Mouse (Mus musculus) cerebellum, postnatal 36 days (tissue): Measurements from ENCODE around the gene Folr1.

Experiments used
- DNase-seq, 2 experiments: peaks; one replicate each; pipeline ENCODE4 v3.0.0; 2021 to 2022; ENCODE audit warnings: mixed read lengths in 2 of 2

Folr1 gene

DNA sequence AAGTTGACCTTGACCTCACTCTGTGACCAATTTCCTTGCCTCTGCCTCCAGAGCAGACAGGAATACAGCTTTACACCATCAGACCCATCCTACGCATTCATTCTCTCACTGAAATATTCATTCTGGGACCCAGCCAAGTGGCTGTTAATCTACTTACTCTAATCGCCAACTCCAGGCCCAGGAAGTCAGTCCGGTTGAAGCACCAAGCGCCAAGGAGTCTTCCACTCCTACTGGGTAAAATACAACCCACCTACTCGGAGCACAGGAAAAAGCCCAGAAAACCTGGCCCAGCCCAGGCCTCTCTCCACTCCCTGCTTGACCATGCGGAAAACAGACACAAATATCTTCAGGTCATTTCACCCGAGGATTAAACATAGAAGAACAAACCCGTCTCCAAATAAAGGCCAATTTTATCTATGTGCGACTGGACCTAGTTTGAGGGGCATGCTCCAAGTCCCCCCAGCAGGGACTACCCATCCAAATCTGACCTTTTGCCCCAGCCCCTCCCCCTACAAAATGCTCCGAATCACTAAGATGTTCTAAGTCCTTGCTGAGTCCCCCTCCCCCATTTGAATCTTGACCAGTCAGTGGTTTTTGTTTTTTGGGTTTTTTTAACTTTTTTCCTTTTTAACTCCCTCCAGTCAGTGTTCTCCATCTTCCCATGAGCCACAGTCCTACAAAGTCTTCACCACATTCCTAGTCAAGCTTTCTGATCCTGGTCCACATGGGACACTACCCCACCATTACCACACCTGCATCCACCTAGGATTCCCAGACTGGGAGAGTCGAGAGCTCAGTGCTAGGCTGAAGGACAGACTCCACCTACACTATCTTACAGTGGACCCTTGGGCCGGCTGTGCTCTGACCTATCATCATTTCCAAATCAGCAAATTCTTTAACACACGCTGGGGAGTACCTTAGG, 2.1 kb downstream of the Folr1 start:
- DNase-seq: no peak

DNA sequence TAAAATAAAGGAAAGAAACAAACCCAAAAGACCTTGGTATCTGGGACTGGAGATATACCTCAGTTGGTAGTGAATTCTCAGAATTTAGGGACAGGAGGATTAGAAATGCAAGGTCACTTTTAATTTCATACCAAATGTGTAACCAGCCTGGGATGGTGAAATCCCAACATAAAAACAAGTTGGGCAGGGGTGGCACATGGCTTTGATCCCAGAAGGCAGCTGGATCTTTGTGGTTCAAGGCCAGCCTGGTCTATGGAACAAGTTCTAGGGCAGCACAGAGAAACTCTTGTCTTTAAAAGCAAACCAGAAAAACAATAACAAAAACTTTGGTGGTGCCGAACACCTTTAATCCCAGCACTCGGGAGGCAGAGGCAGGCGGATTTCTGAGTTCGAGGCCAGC, 3.1 kb downstream of the Folr1 start:
- DNase-seq: no peak

DNA sequence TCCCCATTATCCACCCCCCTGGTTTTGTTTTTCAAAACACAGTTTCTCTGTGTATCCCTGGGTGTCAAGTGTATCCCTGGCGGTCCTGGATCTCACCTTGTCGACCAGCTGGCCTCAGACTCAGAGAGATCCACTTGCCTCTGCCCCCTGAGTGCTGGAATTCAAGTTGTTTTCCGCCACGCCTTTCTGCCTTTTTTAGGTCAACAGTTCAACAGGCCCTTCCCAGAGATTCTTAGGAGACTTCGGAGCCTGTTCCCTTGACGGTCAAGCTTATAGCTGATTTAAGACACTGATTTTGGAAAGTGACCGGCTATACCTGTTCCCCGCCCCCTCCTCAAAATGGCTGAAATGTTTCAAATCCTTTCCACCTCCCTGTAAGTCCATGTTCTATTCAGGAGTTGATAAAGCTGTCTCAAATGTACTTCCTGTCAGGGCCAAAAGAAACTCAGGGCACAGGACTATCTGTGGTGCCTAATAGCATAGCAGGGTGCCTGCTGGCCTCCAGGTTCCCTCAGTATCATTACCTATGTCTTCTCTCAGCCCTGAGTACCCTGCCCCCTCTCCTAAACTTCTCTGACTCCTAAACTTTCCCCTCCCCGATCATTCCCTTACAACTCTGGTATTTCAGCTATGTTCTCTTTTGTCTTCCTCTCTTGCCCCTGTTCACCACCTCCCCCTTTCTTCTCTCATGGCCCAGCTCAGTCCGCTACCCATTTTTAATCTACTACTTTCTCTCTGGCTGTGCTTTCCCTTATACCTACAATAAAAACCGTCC, 3.9 kb downstream of the Folr1 start:
- no peak for DNase-seq

GRCm38 (mm10) chr7:101863415-101863814, 7.2 kb downstream of the Folr1 start, which contains the start of gene Anapc15:
Gene Anapc15 (plus strand): TSS chr7:101863715.
- no peak for DNase-seq

- no peak for DNase-seq
These were observed 8.3 kb downstream of the Folr1 start for GRCm38 (mm10) chr7:101862291-101862690.

- no peak for DNase-seq
These were observed 9.6 kb downstream of the Folr1 start for GRCm38 (mm10) chr7:101860978-101861377.

- DNase-seq: no peak
These were observed 12.2 kb downstream of the Folr1 start for GRCm38 (mm10) chr7:101858362-101858761.

GRCm38 (mm10) chr7:101857094-101857493, 13.5 kb downstream of the Folr1 start, which contains the start of gene Folr2:
Gene Folr2 (minus strand): TSS chr7:101857194.
- DNase-seq: no peak

DNA sequence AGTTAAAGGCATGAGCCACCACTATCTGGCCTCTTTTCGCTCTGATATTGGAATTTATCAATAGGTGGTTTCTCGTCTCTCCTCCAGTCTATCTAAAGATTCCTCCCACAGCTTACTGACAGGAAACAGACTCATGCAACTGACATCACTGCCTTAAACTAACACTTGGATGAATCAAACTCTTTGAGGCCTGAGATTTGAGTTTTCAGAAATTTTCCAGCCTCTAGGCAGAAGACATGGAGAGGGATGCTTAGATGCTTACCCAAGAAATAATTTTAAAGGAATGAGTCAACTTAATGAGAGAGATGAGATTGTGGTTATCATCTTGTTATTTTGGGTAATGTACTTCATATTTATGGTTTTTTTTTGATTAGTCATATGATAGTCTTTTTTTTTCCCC, 16.8 kb downstream of the Folr1 start:
- DNase-seq: no peak

GRCm38 (mm10) chr7:101852846-101853245, 17.7 kb downstream of the Folr1 start:
- no peak for DNase-seq

DNA sequence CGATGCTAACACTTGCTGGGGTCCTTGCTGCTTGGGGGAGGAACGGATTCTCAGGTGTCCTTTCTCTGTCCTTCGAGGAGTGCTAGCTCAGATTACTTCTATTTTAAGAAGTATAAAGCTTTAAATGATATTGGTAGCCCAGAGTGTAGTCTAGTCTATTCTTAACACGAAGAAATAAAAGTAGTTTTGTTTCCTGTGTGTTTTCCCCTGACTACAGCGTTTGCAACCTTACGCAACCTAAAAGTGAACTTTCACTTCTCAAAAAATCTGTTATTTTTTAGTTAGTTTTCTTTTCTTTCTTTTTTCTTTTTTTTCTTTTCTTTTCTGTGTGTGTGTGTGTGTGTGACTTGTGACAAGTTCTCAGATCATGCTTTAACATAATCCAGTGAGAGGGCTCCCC, 18.9 kb downstream of the Folr1 start:
- no peak for DNase-seq

- DNase-seq: no peak
These were observed 22.7 kb downstream of the Folr1 start for GRCm38 (mm10) chr7:101847934-101848333.

- DNase-seq: no peak
These were observed 26.4 kb downstream of the Folr1 start for GRCm38 (mm10) chr7:101844186-101844585.

DNA sequence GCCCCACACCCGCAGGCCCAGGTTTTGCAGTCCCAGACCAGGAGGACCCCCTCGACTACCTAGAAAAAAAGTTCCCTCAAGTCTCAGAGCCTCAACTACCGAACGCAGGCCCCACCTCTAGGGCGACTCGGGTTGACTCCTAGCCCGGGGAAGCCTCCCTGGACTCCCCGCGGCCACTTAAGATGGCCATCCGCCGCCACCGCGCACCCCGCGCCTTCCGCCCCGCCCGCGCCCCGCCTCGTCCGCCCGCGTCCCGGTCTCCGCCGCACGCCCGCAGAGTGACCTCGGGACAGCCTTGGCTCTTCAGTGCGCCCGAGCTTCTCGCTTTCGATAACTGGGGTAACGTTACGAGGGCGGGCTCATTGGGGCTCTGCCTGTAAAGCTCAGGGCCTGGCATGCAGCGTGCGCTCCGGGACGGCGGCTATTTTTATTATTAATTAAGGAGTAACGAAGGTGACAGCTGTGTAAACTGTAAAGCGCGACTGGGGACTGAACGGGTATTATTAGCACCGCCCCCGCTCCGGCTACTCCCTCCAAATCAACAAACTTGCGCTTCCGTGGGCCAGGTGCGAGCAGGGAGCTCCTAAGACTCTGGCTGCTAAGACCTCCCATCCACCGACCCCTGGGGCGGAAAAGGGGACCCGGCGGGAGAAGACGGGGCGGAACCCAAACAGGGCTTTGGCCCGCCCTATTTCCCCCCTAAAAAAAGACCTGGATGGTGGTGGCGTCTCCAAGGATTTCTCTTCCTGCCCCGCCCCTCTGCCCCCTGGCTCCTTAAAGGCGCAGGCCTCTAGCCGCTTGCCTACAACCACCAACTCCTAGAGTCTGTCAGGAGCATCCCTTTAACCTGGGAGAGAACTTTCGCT, 32.7 kb downstream of the Folr1 start, which contains the start of gene Inppl1:
Gene Inppl1, minus strand, starts transcription at position 624 of the 866 bp plus-strand sequence.
- DNase-seq: peak; percentile 87 to 88

DNA sequence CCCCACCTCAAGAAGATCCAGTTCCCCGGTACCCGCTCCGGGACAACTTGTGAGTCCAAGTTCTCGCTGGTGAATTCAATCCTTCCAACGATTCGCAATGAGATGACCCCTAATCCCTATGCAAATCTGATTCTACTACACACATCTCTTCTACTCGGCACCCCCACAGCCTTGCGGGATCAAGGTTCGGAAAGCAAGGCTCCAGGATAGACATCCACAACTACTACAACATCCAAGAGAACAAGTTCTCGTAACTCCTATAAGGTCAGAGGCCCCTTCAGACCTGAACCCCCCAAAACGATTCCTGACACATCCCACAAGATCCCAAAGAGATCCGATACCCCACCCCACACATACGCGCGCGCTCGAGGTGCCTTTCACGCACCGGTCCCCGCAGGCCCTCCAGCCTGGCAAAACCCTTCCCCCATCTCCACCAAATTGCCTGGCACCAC, 33.4 kb downstream of the Folr1 start:
- peak; percentile 27 to 63 for DNase-seq

- peak; percentile 30 to 42 for DNase-seq
These were observed 34.1 kb downstream of the Folr1 start for GRCm38 (mm10) chr7:101836271-101837153.

DNA sequence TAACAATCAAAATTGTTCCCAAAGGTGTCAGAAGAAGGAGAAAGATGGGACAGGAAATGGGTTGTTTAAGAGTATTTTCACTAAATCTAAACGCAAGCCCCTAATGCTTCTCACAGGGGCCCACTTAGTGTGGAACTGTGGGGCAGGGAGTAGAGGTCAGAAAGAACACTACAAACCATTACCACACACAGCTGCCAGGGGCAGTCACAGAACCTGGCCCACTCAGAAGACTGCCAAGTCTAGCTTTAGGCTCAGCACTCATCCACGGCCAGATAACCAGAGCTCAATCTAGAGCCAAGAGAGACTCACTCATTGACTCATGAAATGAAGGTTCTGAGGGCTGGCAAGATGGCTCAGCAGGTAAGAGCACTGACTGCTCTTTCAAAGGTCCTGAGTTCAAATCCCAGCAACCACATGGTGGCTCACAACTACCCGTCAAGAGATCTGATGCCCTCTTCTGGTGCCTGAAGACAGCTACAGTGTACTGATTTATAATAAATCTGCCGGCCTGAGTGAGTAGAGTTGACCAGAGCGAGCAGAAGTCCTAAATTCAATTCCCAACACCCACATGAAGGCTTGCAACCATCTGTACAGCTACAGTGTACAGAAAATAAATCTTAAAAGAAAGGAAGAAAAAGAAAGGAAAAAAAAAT, 35.0 kb downstream of the Folr1 start:
- no peak for DNase-seq

DNA sequence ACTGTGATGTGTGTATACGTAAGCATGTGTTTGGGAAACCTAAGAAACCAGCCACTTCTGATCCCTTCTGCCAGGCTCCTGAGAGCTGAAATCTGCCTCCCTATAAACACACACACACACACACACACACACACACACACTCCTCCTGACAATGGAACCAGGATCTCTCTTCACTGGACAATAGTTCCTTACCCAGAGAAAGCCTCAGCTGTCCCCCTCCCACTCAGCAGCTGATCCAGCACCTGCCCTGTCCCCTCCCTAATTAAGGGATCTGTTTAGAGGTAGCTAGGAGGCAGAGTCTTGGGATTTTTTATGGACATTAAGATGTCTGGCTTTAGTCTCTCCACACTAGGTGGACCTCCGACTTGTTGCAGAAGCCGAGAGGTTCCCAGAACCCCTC, 35.7 kb downstream of the Folr1 start:
- DNase-seq: no peak

DNA sequence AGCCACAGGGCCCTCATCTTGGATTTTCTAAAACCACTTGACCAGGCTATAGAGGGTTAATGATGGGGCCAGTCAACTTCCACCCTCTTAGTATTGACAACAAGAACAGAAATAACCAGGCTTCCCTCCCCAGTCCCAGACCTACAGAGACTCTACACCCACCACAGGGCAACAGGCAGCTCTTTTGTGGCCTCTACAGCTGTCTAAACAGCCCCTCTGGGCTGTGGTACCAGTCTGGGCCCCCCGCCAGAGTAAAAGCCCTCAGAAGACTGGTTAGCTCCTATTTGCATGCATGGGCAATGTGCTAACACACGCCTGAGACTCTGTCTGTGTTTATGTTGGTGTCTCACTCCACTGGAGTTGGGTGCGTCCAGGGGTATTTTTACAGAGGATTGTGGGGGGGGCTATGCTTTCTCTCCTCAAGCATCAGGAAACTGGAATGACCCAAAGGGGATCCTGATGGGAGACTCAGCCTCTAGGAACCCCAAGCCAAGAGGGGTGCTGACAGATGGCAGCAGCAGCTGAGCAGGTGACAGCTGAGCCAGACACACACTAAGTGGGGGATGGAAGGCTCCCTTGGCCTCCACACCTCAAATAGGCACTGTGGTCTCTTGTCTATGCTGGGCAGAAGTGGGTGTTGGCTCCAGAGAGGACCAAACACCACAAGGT, 36.5 kb downstream of the Folr1 start:
- no peak for DNase-seq

- DNase-seq: no peak
These were observed 37.2 kb downstream of the Folr1 start for GRCm38 (mm10) chr7:101833352-101833751.
